Mouse (Mus musculus) kidney, postnatal 0 days (tissue): ENCODE results near the gene Tmigd3. TPM values are rescaled to one million over a fixed set of nuclear protein-coding genes. Genes with fewer than 3 reads are reported as not detected.

Source experiments
- ATAC-seq: fragments of 200-750 bp; cut with Nextera tagmentation; replicated peaks from 2 replicates; pipeline ENCODE4 v1.8.0; 2017; ENCODE audit warnings: low read depth, moderate number of reproducible peaks, moderate TSS enrichment, moderate library complexity; ENCODE audit not compliant: low FRiP score
- DNase-seq: peaks from one replicate; pipeline ENCODE4 v3.0.0-alpha.2; 2016; ENCODE audit warnings: low spot score
- H3K27ac ChIP-seq: fragments of 300-500 bp; sonication (generic); 2 replicates; pipeline ENCODE4 v1.5.1; 2014; ENCODE audit warnings: mild to moderate bottlenecking
- H3K27me3 ChIP-seq: fragments of 300-500 bp; sonication (generic); 2 replicates; pipeline ENCODE4 v1.6.1; 2014; ENCODE audit warnings: low read length, mixed read lengths; ENCODE audit not compliant: insufficient read depth
- H3K36me3 ChIP-seq: fragments of 300-500 bp; sonication (generic); 2 replicates; pipeline ENCODE4 v1.6.1; 2014; ENCODE audit warnings: low read length, mixed read lengths; ENCODE audit not compliant: insufficient read depth
- H3K4me1 ChIP-seq: fragments of 300-500 bp; sonication (generic); replicated peaks from 2 replicates; pipeline ENCODE4 v1.6.1; 2014; ENCODE audit warnings: antibody characterized with exemption, low read length, mixed read lengths; ENCODE audit not compliant: insufficient read depth
- H3K4me2 ChIP-seq: fragments of 300-500 bp; sonication (generic); 2 replicates; pipeline ENCODE4 v1.6.1; 2014; ENCODE audit warnings: mild to moderate bottlenecking, low read length, moderate library complexity, mixed read lengths
- H3K4me3 ChIP-seq: fragments of 300-500 bp; sonication (generic); replicated peaks from 2 replicates; pipeline ENCODE4 v1.5.1; 2014; ENCODE audit warnings: low read depth, low read length
- H3K9ac ChIP-seq: fragments of 300-500 bp; sonication (generic); 2 replicates; pipeline ENCODE4 v1.6.1; 2014; ENCODE audit warnings: low read depth, low read length
- H3K9me3 ChIP-seq: fragments of 300-500 bp; sonication (generic); replicated peaks from 2 replicates; pipeline ENCODE4 v1.6.1; 2016; ENCODE audit warnings: low read length, inconsistent platforms, mixed read lengths
- CTCF ChIP-seq: IDR thresholded peaks from 2 replicates; pipeline ENCODE4 v1.5.1; 2016; ENCODE audit warnings: antibody characterized with exemption, low read depth, mild to moderate bottlenecking, moderate library complexity
- WGBS: fragments of 180-500 bp; shearing (Covaris S2); extraction: QIAGEN DNeasy Blood & Tissue Kit; methylation state at CpG from one replicate; pipeline ENCODE4 v1.1.7; 2014; 5-methylcytosine and 5-hydroxymethylcytosine counted together
- polyA plus RNA-seq: library from polyadenylated mRNA; unstranded; fragments of >200 nt; fragmentation: Nextera tagmentation; extraction: Ambion mirVana; gene quantifications from 2 replicates; pipeline ENCODE4 v1.2.1, GENCODE M21; 2015

Tmigd3 gene
- polyA plus RNA-seq, 1 experiment from 2014 or later, result 0.18 TPM

- Histone ChIP-seq H3K4me2 (no peak overlapping the region), H3K9me3 (no peaks in the 10 kb centered on the region), H3K27me3 (no peaks in the 10 kb centered on the region), H3K27ac (no peak overlapping the region), H3K4me1 (0 out of 2 replicates have a peak, but pooled peaks cover 3% of the 10 kb centered on the region), H3K36me3 (no peaks in the 10 kb centered on the region), H3K9ac (no peak overlapping the region), H3K4me3 (no peak overlapping the region)
- WGBS, result 65% methylated on average over 2 of the region's 2 CpGs
- DNase-seq (no peak), ATAC-seq (no peak)
- TF ChIP-seq CTCF, result no peak
These were observed 27.6 kb downstream of the Tmigd3 start for GRCm38 (mm10) chr3:105898325-105898724.

- H3K4me2 ChIP-seq, result no peak overlapping the region
- no peak overlapping the region for H3K9ac ChIP-seq
- no peak for ATAC-seq
- H3K36me3 ChIP-seq, result no peaks in the 10 kb centered on the region
- TF ChIP-seq CTCF, result no peak
- H3K27ac ChIP-seq, result no peak overlapping the region
- H3K4me3 ChIP-seq, result no peak overlapping the region
- DNase-seq, result no peak
- H3K4me1 ChIP-seq, result 0 out of 2 replicates have a peak, but pooled peaks cover 3% of the 10 kb centered on the region
- no peaks in the 10 kb centered on the region for H3K9me3 ChIP-seq
- WGBS, result 91% methylated on average over 11 of the region's 11 CpGs
- H3K27me3 ChIP-seq, result no peaks in the 10 kb centered on the region
These were observed 28.2 kb downstream of the Tmigd3 start for GRCm38 (mm10) chr3:105898861-105899260.

- H3K4me2 ChIP-seq, result no peak overlapping the region
- H3K27me3 ChIP-seq, result no peaks in the 10 kb centered on the region
- ATAC-seq (peak; percentile 66), DNase-seq (peak; percentile 88)
- WGBS, result 41% methylated on average over 8 of the region's 8 CpGs
- H3K4me1 ChIP-seq, result no peaks in the 10 kb centered on the region
- H3K27ac ChIP-seq, result no peak overlapping the region
- no peaks in the 10 kb centered on the region for H3K36me3 ChIP-seq
- no peaks in the 10 kb centered on the region for H3K9me3 ChIP-seq
- H3K9ac ChIP-seq, result no peak overlapping the region
- TF ChIP-seq CTCF, result peak; percentile 98
- H3K4me3 ChIP-seq, result no peak overlapping the region
These were observed 28.9 kb downstream of the Tmigd3 start for GRCm38 (mm10) chr3:105899394-105900147.

GRCm38 (mm10) chr3:105900266-105900665 is 29.6 kb downstream of the Tmigd3 start:
- Histone ChIP-seq H3K9me3 (no peaks in the 10 kb centered on the region), H3K9ac (no peak overlapping the region), H3K4me2 (no peak overlapping the region), H3K4me3 (no peak overlapping the region), H3K27me3 (no peaks in the 10 kb centered on the region), H3K27ac (no peak overlapping the region), H3K4me1 (no peaks in the 10 kb centered on the region), H3K36me3 (no peaks in the 10 kb centered on the region)
- no peak for DNase-seq
- no peak for TF ChIP-seq CTCF
- WGBS, result 75% methylated on average over 6 of the region's 6 CpGs
- no peak for ATAC-seq

- H3K9ac ChIP-seq, result no peak overlapping the region
- no peaks in the 10 kb centered on the region for H3K9me3 ChIP-seq
- no peaks in the 10 kb centered on the region for H3K27me3 ChIP-seq
- 76% methylated on average over 3 of the region's 3 CpGs for WGBS
- ATAC-seq (no peak), DNase-seq (no peak)
- H3K4me2 ChIP-seq, result no peak overlapping the region
- H3K36me3 ChIP-seq, result no peaks in the 10 kb centered on the region
- H3K4me3 ChIP-seq, result no peak overlapping the region
- no peak overlapping the region for H3K27ac ChIP-seq
- H3K4me1 ChIP-seq, result no peaks in the 10 kb centered on the region
- TF ChIP-seq CTCF, result no peak
These were observed 30.0 kb downstream of the Tmigd3 start for GRCm38 (mm10) chr3:105900716-105901115.

- WGBS, result 77% methylated on average over 4 of the region's 4 CpGs
- Histone ChIP-seq H3K9me3 (no peaks in the 10 kb centered on the region), H3K4me2 (no peak overlapping the region), H3K27ac (no peak overlapping the region), H3K36me3 (no peaks in the 10 kb centered on the region), H3K9ac (no peak overlapping the region), H3K4me1 (no peaks in the 10 kb centered on the region), H3K4me3 (no peak overlapping the region), H3K27me3 (no peaks in the 10 kb centered on the region)
- TF ChIP-seq CTCF, result no peak
- DNase-seq, result no peak
- ATAC-seq, result no peak
These were observed 30.8 kb downstream of the Tmigd3 start for GRCm38 (mm10) chr3:105901468-105901867.

GRCm38 (mm10) chr3:105904213-105904612 is 33.5 kb downstream of the Tmigd3 start:
- H3K4me2 ChIP-seq, result no peak overlapping the region
- H3K27ac ChIP-seq, result no peak overlapping the region
- H3K27me3 ChIP-seq, result no peaks in the 10 kb centered on the region
- 63% methylated on average over 4 of the region's 4 CpGs for WGBS
- DNase-seq (no peak), ATAC-seq (no peak)
- H3K4me1 ChIP-seq, result no peaks in the 10 kb centered on the region
- no peak overlapping the region for H3K4me3 ChIP-seq
- no peaks in the 10 kb centered on the region for H3K9me3 ChIP-seq
- H3K9ac ChIP-seq, result no peak overlapping the region
- TF ChIP-seq CTCF, result no peak
- no peaks in the 10 kb centered on the region for H3K36me3 ChIP-seq
